Mouse (Mus musculus) kidney, adult 18-20 months (tissue): Measurements from ENCODE around the gene Rpl9.

ENCODE experiments used
- DNase-seq: peaks from one replicate; pipeline ENCODE4 v3.0.0; 2021

The Rpl9 gene

GRCm38 (mm10) chr5:65371551-65371950 lies 19.7 kb downstream of the Rpl9 start:
- DNase-seq = no peak

DNA sequence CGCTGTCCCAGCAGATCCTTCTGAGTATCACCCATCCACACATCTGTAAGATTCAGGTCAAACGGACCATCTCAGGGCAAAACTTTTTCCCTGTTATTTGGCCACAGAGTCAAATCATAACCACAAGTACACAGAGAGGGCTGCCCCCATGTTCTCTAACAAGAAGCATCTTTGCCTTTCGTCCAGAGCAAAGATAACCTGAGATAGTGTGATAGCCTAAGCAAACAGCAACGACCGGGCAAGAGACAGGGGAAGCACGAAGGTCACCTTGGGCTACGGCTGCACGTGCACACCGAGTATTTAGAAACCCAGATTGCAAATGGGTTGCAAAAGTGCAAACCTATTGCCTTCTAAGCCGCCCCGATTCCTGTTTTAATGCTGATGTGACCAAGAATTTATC lies 23.4 kb downstream of the Rpl9 start:
- no peak for DNase-seq

GRCm38 (mm10) chr5:65357771-65358170 lies 33.5 kb downstream of the Rpl9 start:
- DNase-seq = no peak

GRCm38 (mm10) chr5:65356851-65357250 lies 34.4 kb downstream of the Rpl9 start:
- no peak for DNase-seq

GRCm38 (mm10) chr5:65354985-65355384 lies 36.3 kb downstream of the Rpl9 start:
- DNase-seq = no peak

DNA sequence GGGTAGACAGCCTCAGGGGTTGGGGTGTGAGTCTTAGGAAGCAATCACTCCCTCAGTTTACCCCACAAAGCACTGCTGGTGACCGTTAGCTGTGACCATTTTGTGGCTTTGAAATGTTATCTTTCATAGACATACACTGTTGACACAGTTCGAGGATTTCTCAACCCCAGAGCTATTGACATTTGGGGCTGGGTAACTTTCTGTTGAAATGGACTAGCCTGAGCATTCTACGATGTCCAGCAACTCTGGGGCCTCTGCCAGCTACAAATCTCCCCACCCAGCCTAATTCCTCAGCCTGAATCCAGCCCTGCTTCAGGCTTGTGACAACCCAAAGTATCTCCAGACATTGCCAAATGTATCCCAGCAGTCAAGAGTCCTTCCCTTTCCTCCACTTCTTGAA lies 37.1 kb downstream of the Rpl9 start:
- DNase-seq = no peak

GRCm38 (mm10) chr5:65350508-65350907 lies 40.7 kb downstream of the Rpl9 start:
- no peak for DNase-seq

DNA sequence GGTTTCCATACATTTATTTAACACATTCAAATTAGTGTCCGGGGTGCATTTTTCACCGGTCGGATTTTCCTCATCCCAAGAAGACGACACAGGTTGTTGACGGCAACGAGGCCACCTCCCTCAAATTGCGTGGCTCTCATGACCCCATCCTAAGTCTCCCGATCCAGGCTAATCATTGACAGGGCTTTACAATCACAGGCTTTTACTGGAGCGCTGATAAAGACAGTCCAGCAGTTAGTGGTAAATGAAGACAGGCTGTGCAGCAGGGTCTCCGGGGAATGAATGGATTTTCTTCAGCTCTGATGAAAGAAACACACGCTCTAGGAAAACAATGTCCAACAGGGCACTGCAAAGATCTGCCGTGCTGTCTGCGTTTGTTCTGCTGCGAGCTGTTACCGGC lies 43.1 kb downstream of the Rpl9 start, which contains the start of gene Klb:
Gene Klb (plus strand): TSS at position 147 of the 400 bp plus-strand sequence.
- DNase-seq = no peak

GRCm38 (mm10) chr5:65340167-65340566 lies 51.1 kb downstream of the Rpl9 start:
- no peak for DNase-seq

- DNase-seq = no peak
Observed at GRCm38 (mm10) chr5:65338394-65338793, 52.9 kb downstream of the Rpl9 start.
